Mouse (Mus musculus) cerebellum, adult 9-11 months (tissue): ENCODE measurements at regions not wholly inside any gene's neighbourhood (a gene's known extent, or its start where the extent isn't known, plus 50 kb on each side); places are given as distances from the start of the nearest gene placed in this dataset.
A peak's percentile ranks its signal among the peaks of the same experiment; 100 is the strongest.
"Not testable (repeated sequence)": the region's sequence is repeated elsewhere in the genome, so short reads cannot be mapped to it uniquely, and the experiment has no call there.

Source experiments
- DNase-seq: peaks from one replicate; pipeline ENCODE4 v3.0.0; 2022

- DNase-seq = no peak
Observed at GRCm38 (mm10) chr9:85637274-85637673, 111.9 kb downstream of the Ibtk start.

GRCm38 (mm10) chr9:85636131-85636447, 113.0 kb downstream of the Ibtk start:
- DNase-seq = no peak

GRCm38 (mm10) chr9:85635438-85636130, 113.5 kb downstream of the Ibtk start:
- DNase-seq = no peak

- not testable (repeated sequence) for DNase-seq
Observed at GRCm38 (mm10) chr9:85634786-85635185, 114.3 kb downstream of the Ibtk start.

GRCm38 (mm10) chr9:85617972-85618371, 131.2 kb downstream of the Ibtk start:
- no peak for DNase-seq

GRCm38 (mm10) chr9:85617177-85617777, 131.9 kb downstream of the Ibtk start:
- DNase-seq = no peak

GRCm38 (mm10) chr9:85616266-85616869, 132.8 kb downstream of the Ibtk start:
- no peak for DNase-seq

- peak; percentile 46 for DNase-seq
Observed at GRCm38 (mm10) chr9:85609152-85609551, 140.0 kb downstream of the Ibtk start.

- no peak for DNase-seq
Observed at GRCm38 (mm10) chr9:85596959-85597358, 152.2 kb downstream of the Ibtk start.

- DNase-seq = no peak
Observed at GRCm38 (mm10) chr9:85593867-85594266, 155.3 kb downstream of the Ibtk start.

- DNase-seq = no peak
Observed at GRCm38 (mm10) chr9:85592639-85593038, 156.5 kb downstream of the Ibtk start.

- no peak for DNase-seq
Observed at GRCm38 (mm10) chr9:85589210-85589609, 159.9 kb downstream of the Ibtk start.

GRCm38 (mm10) chr9:85588077-85588476, 161.1 kb downstream of the Ibtk start:
- DNase-seq = no peak

- no peak for DNase-seq
Observed at GRCm38 (mm10) chr9:85581028-85581595, 168.0 kb downstream of the Ibtk start.

- no peak for DNase-seq
Observed at GRCm38 (mm10) chr9:85577812-85578211, 171.3 kb downstream of the Ibtk start.

GRCm38 (mm10) chr9:85577338-85577737, 171.8 kb downstream of the Ibtk start:
- no peak for DNase-seq

- no peak for DNase-seq
Observed at GRCm38 (mm10) chr9:85568877-85569276, 180.3 kb downstream of the Ibtk start.

GRCm38 (mm10) chr9:85551871-85552270, 197.3 kb downstream of the Ibtk start:
- DNase-seq = no peak

- no peak for DNase-seq
Observed at GRCm38 (mm10) chr9:85550455-85550854, 198.7 kb downstream of the Ibtk start.

- DNase-seq = no peak
Observed at GRCm38 (mm10) chr9:85546226-85546625, 202.9 kb downstream of the Ibtk start.

- no peak for DNase-seq
Observed at GRCm38 (mm10) chr9:85545566-85545965, 203.6 kb downstream of the Ibtk start.

- DNase-seq = no peak
Observed at GRCm38 (mm10) chr9:85538557-85538956, 210.6 kb downstream of the Ibtk start.

GRCm38 (mm10) chr9:85528421-85528820, 201.3 kb upstream of the Tent5a start:
- DNase-seq = no peak

GRCm38 (mm10) chr9:85524733-85525132, 197.6 kb upstream of the Tent5a start:
- no peak for DNase-seq
